Mouse (Mus musculus): ENCODE measurements around the gene Arnt2. TPM values are rescaled to one million over a fixed set of nuclear protein-coding genes. Genes with fewer than 3 reads are reported as not detected.

Arnt2 gene
- polyA plus RNA-seq (2015; fragmentation: Nextera tagmentation; extraction: Ambion mirVana): 0.24 and 0.39 TPM in 2 replicates

GRCm38 (mm10) chr7:84409896-84410521 lies at the start of gene Arnt2:
Gene Arnt2, minus strand, starts transcription at chr7:84410176.
- ATAC-seq (ENCODE audit: low read depth) (no peak), DNase-seq (no peak)
- WGBS (ENCODE audit: insufficient replicate concordance): 1% methylated on average over 62 of the region's 69 CpGs
- Histone ChIP-seq H3K4me3 (replicated peaks) (peak within 1 kb of the TSS; percentile 51), H3K4me1 (replicated peaks) (no peaks in the 10 kb centered on the region), H3K4me2 (peak within 1 kb of the TSS; percentile 65), H3K36me3 (no peaks in the 10 kb centered on the region), H3K27ac (no peak within 1 kb of the TSS), H3K27me3 (peaks cover 41% of the 10 kb centered on the region), H3K9ac (no peak within 1 kb of the TSS), H3K9me3 (replicated peaks) (no peaks in the 10 kb centered on the region)

GRCm38 (mm10) chr7:84451681-84452080 lies 41.7 kb upstream of the Arnt2 start:
- no peak overlapping the region for H3K4me2 ChIP-seq
- H3K9me3 ChIP-seq (replicated peaks): no peaks in the 10 kb centered on the region
- DNase-seq (no peak), ATAC-seq (ENCODE audit: low read depth) (no peak)
- no peaks in the 10 kb centered on the region for H3K27me3 ChIP-seq
- H3K9ac ChIP-seq: no peak overlapping the region
- H3K4me3 ChIP-seq (replicated peaks): no peak overlapping the region
- no peaks in the 10 kb centered on the region for H3K4me1 ChIP-seq (replicated peaks)
- no peaks in the 10 kb centered on the region for H3K36me3 ChIP-seq
- no peak overlapping the region for H3K27ac ChIP-seq

- 48% methylated on average over 2 of the region's 2 CpGs for WGBS (ENCODE audit: insufficient replicate concordance)
- no peak for DNase-seq
These were observed 39.1 kb upstream of the Arnt2 start for GRCm38 (mm10) chr7:84449066-84449465.

GRCm38 (mm10) chr7:84448512-84448911 lies 38.5 kb upstream of the Arnt2 start:
- Histone ChIP-seq H3K4me3 (replicated peaks) (no peak overlapping the region), H3K36me3 (no peaks in the 10 kb centered on the region), H3K27me3 (no peaks in the 10 kb centered on the region), H3K27ac (no peak overlapping the region), H3K4me1 (replicated peaks) (no peaks in the 10 kb centered on the region), H3K4me2 (no peak overlapping the region), H3K9ac (no peak overlapping the region), H3K9me3 (replicated peaks) (no peaks in the 10 kb centered on the region)
- ATAC-seq (ENCODE audit: low read depth) (no peak), DNase-seq (no peak)

More at GRCm38 (mm10) chr7:84449066-84449465, 39.1 kb upstream of the Arnt2 start:
- Histone ChIP-seq H3K4me3 (replicated peaks) (no peak overlapping the region), H3K9ac (no peak overlapping the region), H3K27ac (no peak overlapping the region), H3K27me3 (no peaks in the 10 kb centered on the region), H3K9me3 (replicated peaks) (no peaks in the 10 kb centered on the region), H3K36me3 (no peaks in the 10 kb centered on the region), H3K4me2 (no peak overlapping the region), H3K4me1 (replicated peaks) (no peaks in the 10 kb centered on the region)
- no peak for ATAC-seq (ENCODE audit: low read depth)

GRCm38 (mm10) chr7:84447740-84448435 lies 37.9 kb upstream of the Arnt2 start:
- WGBS (ENCODE audit: insufficient replicate concordance): 69% methylated on average over 5 of the region's 5 CpGs
- Histone ChIP-seq H3K27me3 (no peaks in the 10 kb centered on the region), H3K4me2 (no peak overlapping the region), H3K4me3 (replicated peaks) (no peak overlapping the region), H3K27ac (no peak overlapping the region), H3K4me1 (replicated peaks) (no peaks in the 10 kb centered on the region), H3K9ac (no peak overlapping the region), H3K36me3 (no peaks in the 10 kb centered on the region), H3K9me3 (replicated peaks) (no peaks in the 10 kb centered on the region)
- no peak for DNase-seq
- ATAC-seq (ENCODE audit: low read depth): no peak

- H3K27ac ChIP-seq: no peak overlapping the region
- H3K9ac ChIP-seq: no peak overlapping the region
- no peaks in the 10 kb centered on the region for H3K27me3 ChIP-seq
- DNase-seq: no peak
- H3K4me1 ChIP-seq (replicated peaks): no peaks in the 10 kb centered on the region
- no peak for ATAC-seq (ENCODE audit: low read depth)
- no peak overlapping the region for H3K4me3 ChIP-seq (replicated peaks)
- WGBS (ENCODE audit: insufficient replicate concordance): 22% methylated on average over 4 of the region's 4 CpGs
- no peaks in the 10 kb centered on the region for H3K36me3 ChIP-seq
- H3K4me2 ChIP-seq: no peak overlapping the region
- no peaks in the 10 kb centered on the region for H3K9me3 ChIP-seq (replicated peaks)
These were observed 37.1 kb upstream of the Arnt2 start for GRCm38 (mm10) chr7:84447060-84447459.

GRCm38 (mm10) chr7:84442343-84442911 lies 32.5 kb upstream of the Arnt2 start:
- Histone ChIP-seq H3K36me3 (no peaks in the 10 kb centered on the region), H3K4me3 (replicated peaks) (no peak overlapping the region), H3K27me3 (no peaks in the 10 kb centered on the region), H3K27ac (no peak overlapping the region), H3K4me1 (replicated peaks) (no peaks in the 10 kb centered on the region), H3K4me2 (no peak overlapping the region), H3K9me3 (replicated peaks) (no peaks in the 10 kb centered on the region), H3K9ac (no peak overlapping the region)
- DNase-seq: no peak
- 54% methylated on average over 2 of the region's 2 CpGs for WGBS (ENCODE audit: insufficient replicate concordance)
- no peak for ATAC-seq (ENCODE audit: low read depth)

- Histone ChIP-seq H3K4me2 (no peak overlapping the region), H3K4me1 (replicated peaks) (no peaks in the 10 kb centered on the region), H3K27me3 (no peaks in the 10 kb centered on the region), H3K9me3 (replicated peaks) (no peaks in the 10 kb centered on the region), H3K36me3 (no peaks in the 10 kb centered on the region), H3K4me3 (replicated peaks) (no peak overlapping the region), H3K27ac (no peak overlapping the region), H3K9ac (no peak overlapping the region)
- WGBS (ENCODE audit: insufficient replicate concordance): 30% methylated on average over 1 of the region's 1 CpGs
- DNase-seq (no peak), ATAC-seq (ENCODE audit: low read depth) (no peak)
These were observed 29.6 kb upstream of the Arnt2 start for GRCm38 (mm10) chr7:84439606-84440005.

- H3K4me1 ChIP-seq (replicated peaks): no peaks in the 10 kb centered on the region
- H3K27ac ChIP-seq: no peak overlapping the region
- ATAC-seq (ENCODE audit: low read depth): no peak
- H3K4me3 ChIP-seq (replicated peaks): no peak overlapping the region
- no peak overlapping the region for H3K4me2 ChIP-seq
- no peak overlapping the region for H3K9ac ChIP-seq
- no peaks in the 10 kb centered on the region for H3K36me3 ChIP-seq
- no peaks in the 10 kb centered on the region for H3K27me3 ChIP-seq
- H3K9me3 ChIP-seq (replicated peaks): no peaks in the 10 kb centered on the region
- 43% methylated on average over 2 of the region's 2 CpGs for WGBS (ENCODE audit: insufficient replicate concordance)
- no peak for DNase-seq
These were observed 24.9 kb upstream of the Arnt2 start for GRCm38 (mm10) chr7:84434901-84435300.

GRCm38 (mm10) chr7:84432151-84432550 lies 22.2 kb upstream of the Arnt2 start:
- Histone ChIP-seq H3K4me1 (replicated peaks) (no peaks in the 10 kb centered on the region), H3K36me3 (no peaks in the 10 kb centered on the region), H3K27ac (no peak overlapping the region), H3K4me3 (replicated peaks) (no peak overlapping the region), H3K9me3 (replicated peaks) (no peaks in the 10 kb centered on the region), H3K4me2 (no peak overlapping the region), H3K27me3 (no peaks in the 10 kb centered on the region), H3K9ac (no peak overlapping the region)
- DNase-seq (no peak), ATAC-seq (ENCODE audit: low read depth) (no peak)

- no peak for DNase-seq
- Histone ChIP-seq H3K27me3 (no peaks in the 10 kb centered on the region), H3K27ac (no peak overlapping the region), H3K4me2 (no peak overlapping the region), H3K4me1 (replicated peaks) (no peaks in the 10 kb centered on the region), H3K9me3 (replicated peaks) (no peaks in the 10 kb centered on the region), H3K36me3 (no peaks in the 10 kb centered on the region), H3K9ac (no peak overlapping the region), H3K4me3 (replicated peaks) (no peak overlapping the region)
- WGBS (ENCODE audit: insufficient replicate concordance): 72% methylated on average over 2 of the region's 2 CpGs
- ATAC-seq (ENCODE audit: low read depth): no peak
These were observed 17.2 kb upstream of the Arnt2 start for GRCm38 (mm10) chr7:84427221-84427620.

Measured in liver, embryonic 13.5 days (tissue).